Mouse (Mus musculus): ENCODE data around the gene Fancd2. TPM values are rescaled to one million over a fixed set of nuclear protein-coding genes. Genes with fewer than 3 reads are reported as not detected.

Fancd2 gene
- 12.6 and 13.9 TPM in 2 replicates for polyA plus RNA-seq (2016; fragmentation: Nextera tagmentation; extraction: Ambion mirVana)

GRCm38 (mm10) chr6:113530932-113531839, at the start of gene Fancd2, which contains the start of gene Emc3:
Fancd2 (plus strand) TSS chr6:113531682.
Emc3 (minus strand) TSS chr6:113531652.
- H3K36me3 ChIP-seq, result peaks cover 20% of the 10 kb centered on the region
- DNase-seq (ENCODE audit: low spot score), result peak; percentile 93
- H3K9me3 ChIP-seq, result no peaks in the 10 kb centered on the region
- no peaks in the 10 kb centered on the region for H3K27me3 ChIP-seq (ENCODE audit: insufficient read depth, poor library complexity, severe bottlenecking)
- H3K4me3 ChIP-seq, result peak within 1 kb of the TSS; percentile 87
- H3K4me1 ChIP-seq, result peaks cover 13% of the 10 kb centered on the region
- WGBS, result under 1% methylated on average over 47 of the region's 47 CpGs
- peak within 1 kb of the TSS; percentile 93 for H3K27ac ChIP-seq

- H3K4me3 ChIP-seq, result peak overlapping the region; percentile 77
- 1% methylated on average over 65 of the region's 65 CpGs for WGBS
- H3K27ac ChIP-seq, result peak overlapping the region; percentile 93
- peaks cover 45% of the 10 kb centered on the region for H3K27me3 ChIP-seq (ENCODE audit: insufficient read depth, poor library complexity, severe bottlenecking)
- H3K9me3 ChIP-seq, result no peaks in the 10 kb centered on the region
- H3K36me3 ChIP-seq, result peaks cover 6% of the 10 kb centered on the region; the same call in 1 of the 2 replicates
- H3K4me1 ChIP-seq, result peaks cover 29% of the 10 kb centered on the region
- DNase-seq (ENCODE audit: low spot score), result peak; percentile 85
Observed at GRCm38 (mm10) chr6:113482477-113483099, 48.9 kb upstream of the Fancd2 start.

- peaks cover 29% of the 10 kb centered on the region for H3K4me1 ChIP-seq
- H3K9me3 ChIP-seq, result no peaks in the 10 kb centered on the region
- peak within 1 kb of the TSS; percentile 77 for H3K4me3 ChIP-seq
- peaks cover 42% of the 10 kb centered on the region for H3K27me3 ChIP-seq (ENCODE audit: insufficient read depth, poor library complexity, severe bottlenecking)
- H3K27ac ChIP-seq, result peak within 1 kb of the TSS; percentile 93
- peak; percentile 98 for DNase-seq (ENCODE audit: low spot score)
- under 1% methylated on average over 26 of the region's 26 CpGs for WGBS
- H3K36me3 ChIP-seq, result peaks cover 12% of the 10 kb centered on the region
Observed at GRCm38 (mm10) chr6:113483100-113483615, 48.3 kb upstream of the Fancd2 start, which contains the start of gene Creld1. Creld1 (plus strand) TSS chr6:113483297.

- DNase-seq (ENCODE audit: low spot score), result no peak
- Histone ChIP-seq H3K36me3 (peaks cover 17% of the 10 kb centered on the region), H3K27me3 (ENCODE audit: insufficient read depth, poor library complexity, severe bottlenecking) (peaks cover 41% of the 10 kb centered on the region), H3K4me1 (peaks cover 29% of the 10 kb centered on the region), H3K9me3 (no peaks in the 10 kb centered on the region), H3K27ac (peak overlapping the region; percentile 93), H3K4me3 (peak overlapping the region; percentile 77)
- WGBS, result 15% methylated on average over 10 of the region's 10 CpGs
Observed at GRCm38 (mm10) chr6:113483729-113484128, 47.8 kb upstream of the Fancd2 start.

GRCm38 (mm10) chr6:113487125-113487576, 44.3 kb upstream of the Fancd2 start:
- H3K27ac ChIP-seq, result no peak overlapping the region
- peaks cover 48% of the 10 kb centered on the region for H3K36me3 ChIP-seq
- no peak for DNase-seq (ENCODE audit: low spot score)
- no peaks in the 10 kb centered on the region for H3K9me3 ChIP-seq
- H3K4me1 ChIP-seq, result peaks cover 17% of the 10 kb centered on the region
- H3K4me3 ChIP-seq, result no peak overlapping the region
- peaks cover 7% of the 10 kb centered on the region for H3K27me3 ChIP-seq (ENCODE audit: insufficient read depth, poor library complexity, severe bottlenecking)
- 65% methylated on average over 7 of the region's 7 CpGs for WGBS

- WGBS, result 95% methylated on average over 14 of the region's 14 CpGs
- H3K4me1 ChIP-seq, result peaks cover 4% of the 10 kb centered on the region
- H3K36me3 ChIP-seq, result peaks cover 60% of the 10 kb centered on the region
- H3K4me3 ChIP-seq, result no peak overlapping the region
- H3K9me3 ChIP-seq, result no peaks in the 10 kb centered on the region
- H3K27me3 ChIP-seq (ENCODE audit: insufficient read depth, poor library complexity, severe bottlenecking), result peaks cover 12% of the 10 kb centered on the region; the same call in 1 of the 2 replicates
- no peak for DNase-seq (ENCODE audit: low spot score)
- no peak overlapping the region for H3K27ac ChIP-seq
Observed at GRCm38 (mm10) chr6:113489410-113489809, 42.1 kb upstream of the Fancd2 start.

GRCm38 (mm10) chr6:113492101-113492864, 39.2 kb upstream of the Fancd2 start:
- no peak overlapping the region for H3K27ac ChIP-seq
- no peak for DNase-seq (ENCODE audit: low spot score)
- 63% methylated on average over 24 of the region's 24 CpGs for WGBS
- H3K27me3 ChIP-seq (ENCODE audit: insufficient read depth, poor library complexity, severe bottlenecking), result peaks cover 41% of the 10 kb centered on the region
- H3K36me3 ChIP-seq, result peaks cover 58% of the 10 kb centered on the region
- H3K4me1 ChIP-seq, result peaks cover 19% of the 10 kb centered on the region
- no peak overlapping the region for H3K4me3 ChIP-seq
- H3K9me3 ChIP-seq, result no peaks in the 10 kb centered on the region

GRCm38 (mm10) chr6:113494258-113494788, 37.2 kb upstream of the Fancd2 start:
- H3K27me3 ChIP-seq (ENCODE audit: insufficient read depth, poor library complexity, severe bottlenecking), result peaks cover 53% of the 10 kb centered on the region
- under 1% methylated on average over 49 of the region's 54 CpGs for WGBS
- no peaks in the 10 kb centered on the region for H3K9me3 ChIP-seq
- H3K4me1 ChIP-seq, result peaks cover 23% of the 10 kb centered on the region
- peaks cover 38% of the 10 kb centered on the region for H3K36me3 ChIP-seq
- peak overlapping the region; percentile 83 for H3K27ac ChIP-seq
- DNase-seq (ENCODE audit: low spot score), result peak; percentile 90
- peak overlapping the region; percentile 62 for H3K4me3 ChIP-seq

GRCm38 (mm10) chr6:113495071-113495675, 36.3 kb upstream of the Fancd2 start:
- peak overlapping the region; percentile 62 for H3K4me3 ChIP-seq
- no peaks in the 10 kb centered on the region for H3K9me3 ChIP-seq
- peaks cover 23% of the 10 kb centered on the region for H3K4me1 ChIP-seq
- H3K27ac ChIP-seq, result peak overlapping the region; percentile 83
- peaks cover 60% of the 10 kb centered on the region for H3K27me3 ChIP-seq (ENCODE audit: insufficient read depth, poor library complexity, severe bottlenecking)
- 25% methylated on average over 28 of the region's 28 CpGs for WGBS
- H3K36me3 ChIP-seq, result peaks cover 30% of the 10 kb centered on the region
- no peak for DNase-seq (ENCODE audit: low spot score)

GRCm38 (mm10) chr6:113499346-113499745, 32.1 kb upstream of the Fancd2 start:
- H3K4me1 ChIP-seq, result peaks cover 28% of the 10 kb centered on the region
- no peaks in the 10 kb centered on the region for H3K9me3 ChIP-seq
- H3K36me3 ChIP-seq, result no peaks in the 10 kb centered on the region
- 66% methylated on average over 6 of the region's 6 CpGs for WGBS
- H3K27me3 ChIP-seq (ENCODE audit: insufficient read depth, poor library complexity, severe bottlenecking), result peaks cover 80% of the 10 kb centered on the region
- no peak overlapping the region for H3K4me3 ChIP-seq
- no peak overlapping the region for H3K27ac ChIP-seq
- DNase-seq (ENCODE audit: low spot score), result no peak

GRCm38 (mm10) chr6:113501388-113502084, 29.9 kb upstream of the Fancd2 start, which contains the start of gene Prrt3:
Prrt3 (minus strand) TSS chr6:113501931.
- H3K9me3 ChIP-seq, result no peaks in the 10 kb centered on the region
- no peak for DNase-seq (ENCODE audit: low spot score)
- peaks cover 12% of the 10 kb centered on the region for H3K4me1 ChIP-seq
- peak within 1 kb of the TSS; percentile 23; the same call in 1 of the 2 replicates for H3K27ac ChIP-seq
- 4% methylated on average over 32 of the region's 32 CpGs for WGBS
- no peaks in the 10 kb centered on the region for H3K36me3 ChIP-seq
- peaks cover 58% of the 10 kb centered on the region for H3K27me3 ChIP-seq (ENCODE audit: insufficient read depth, poor library complexity, severe bottlenecking)
- H3K4me3 ChIP-seq, result peak within 1 kb of the TSS; percentile 56
